Mouse (Mus musculus): ENCODE measurements around the gene Slc27a2.
"Not testable (repeated sequence)": the region's sequence is repeated elsewhere in the genome, so short reads cannot be mapped to it uniquely, and the experiment has no call there.

The Slc27a2 gene

GRCm38 (mm10) chr2:126606688-126607062 lies 54.5 kb downstream of the Slc27a2 start:
- DNase-seq, result no peak

- DNase-seq, result peak; percentile 96
Measured at GRCm38 (mm10) chr2:126607553-126608203, 55.5 kb downstream of the Slc27a2 start.

GRCm38 (mm10) chr2:126609600-126609999 lies 57.4 kb downstream of the Slc27a2 start:
- not testable (repeated sequence) for DNase-seq

- DNase-seq, result no peak
Measured at GRCm38 (mm10) chr2:126615355-126615754, 63.1 kb downstream of the Slc27a2 start.

GRCm38 (mm10) chr2:126618470-126619179 lies 66.4 kb downstream of the Slc27a2 start:
- no peak for DNase-seq

- no peak for DNase-seq
Measured at GRCm38 (mm10) chr2:126619249-126619704, 67.1 kb downstream of the Slc27a2 start, which contains the start of gene Hdc. Gene Hdc (minus strand): TSS chr2:126619299.

- DNase-seq, result no peak
Measured at GRCm38 (mm10) chr2:126622455-126622854, 70.2 kb downstream of the Slc27a2 start.

- DNase-seq, result no peak
Measured at GRCm38 (mm10) chr2:126623138-126623537, 70.9 kb downstream of the Slc27a2 start.

GRCm38 (mm10) chr2:126628455-126628995 lies 76.3 kb downstream of the Slc27a2 start:
- DNase-seq, result no peak

GRCm38 (mm10) chr2:126633165-126633564 lies 81.0 kb downstream of the Slc27a2 start:
- no peak for DNase-seq

- peak; percentile 92 for DNase-seq
Measured at GRCm38 (mm10) chr2:126635939-126636823, 84.0 kb downstream of the Slc27a2 start.
